Mouse (Mus musculus) layer of hippocampus, postnatal 10 days (tissue): ENCODE data around the gene Clasp1. TPM values are rescaled to one million over a fixed set of nuclear protein-coding genes. Genes with fewer than 3 reads are reported as not detected.
"Not testable (repeated sequence)": the region's sequence is repeated elsewhere in the genome, so short reads cannot be mapped to it uniquely, and the experiment has no call there.

ENCODE experiments used
- DNase-seq, 2 experiments: peaks; one replicate each; pipeline ENCODE4 v3.0.0; 2021; ENCODE audit warnings: low spot score in 2 of 2
- total RNA-seq, 2 experiments: library from RNA; stranded (reverse); gene quantifications; 2 replicates each; pipeline ENCODE4 v1.2.3; 2021

Gene Clasp1
- total RNA-seq, 2 experiments from 2014 or later = 140 to 146 TPM

GRCm38 (mm10) chr1:118564561-118564960, 175.7 kb downstream of the Clasp1 start:
- DNase-seq = no peak

GRCm38 (mm10) chr1:118567659-118568058, 178.8 kb downstream of the Clasp1 start:
- no peak for DNase-seq

GRCm38 (mm10) chr1:118580174-118580702, 191.4 kb downstream of the Clasp1 start:
- no peak for DNase-seq

- DNase-seq = no peak
Observed at GRCm38 (mm10) chr1:118581179-118581578, 192.3 kb downstream of the Clasp1 start.

GRCm38 (mm10) chr1:118589721-118590120, 200.9 kb downstream of the Clasp1 start:
- DNase-seq = no peak

GRCm38 (mm10) chr1:118592933-118593332, 204.1 kb downstream of the Clasp1 start:
- DNase-seq = no peak

GRCm38 (mm10) chr1:118595395-118595794, 206.5 kb downstream of the Clasp1 start:
- DNase-seq = no peak

GRCm38 (mm10) chr1:118597475-118598213, 208.8 kb downstream of the Clasp1 start:
- no peak for DNase-seq

GRCm38 (mm10) chr1:118598339-118598738, 209.5 kb downstream of the Clasp1 start:
- DNase-seq = no peak

GRCm38 (mm10) chr1:118613631-118614183, 224.8 kb downstream of the Clasp1 start:
- DNase-seq = no peak

- DNase-seq = not testable (repeated sequence)
Observed at GRCm38 (mm10) chr1:118621055-118621454, 232.2 kb downstream of the Clasp1 start.

- DNase-seq = no peak
Observed at GRCm38 (mm10) chr1:118622857-118623256, 234.0 kb downstream of the Clasp1 start.

GRCm38 (mm10) chr1:118625461-118625860, 236.6 kb downstream of the Clasp1 start:
- no peak for DNase-seq

- no peak for DNase-seq
Observed at GRCm38 (mm10) chr1:118625921-118626320, 237.1 kb downstream of the Clasp1 start.

GRCm38 (mm10) chr1:118626452-118626851, 237.6 kb downstream of the Clasp1 start:
- DNase-seq = no peak

GRCm38 (mm10) chr1:118627781-118628464, 239.1 kb downstream of the Clasp1 start, which contains the start of gene Tfcp2l1:
TSS of gene Tfcp2l1 (plus strand) at chr1:118627945.
- peak; percentile 40 to 63 for DNase-seq

- no peak for DNase-seq
Observed at GRCm38 (mm10) chr1:118633415-118633980, 244.6 kb downstream of the Clasp1 start.

- no peak for DNase-seq
Observed at GRCm38 (mm10) chr1:118642296-118642999, 253.6 kb downstream of the Clasp1 start.

GRCm38 (mm10) chr1:118643138-118643979, 254.5 kb downstream of the Clasp1 start:
- DNase-seq = no peak

- no peak for DNase-seq
Observed at GRCm38 (mm10) chr1:118645701-118646100, 256.8 kb downstream of the Clasp1 start.
